Mouse (Mus musculus): ENCODE measurements around the gene Unc93a. TPM values are rescaled to one million over a fixed set of nuclear protein-coding genes. Genes with fewer than 3 reads are reported as not detected.
"Not testable (repeated sequence)": the region's sequence is repeated elsewhere in the genome, so short reads cannot be mapped to it uniquely, and the experiment has no call there.

The Unc93a gene
- polyA plus RNA-seq, 1 experiment: 15.8 TPM

DNA sequence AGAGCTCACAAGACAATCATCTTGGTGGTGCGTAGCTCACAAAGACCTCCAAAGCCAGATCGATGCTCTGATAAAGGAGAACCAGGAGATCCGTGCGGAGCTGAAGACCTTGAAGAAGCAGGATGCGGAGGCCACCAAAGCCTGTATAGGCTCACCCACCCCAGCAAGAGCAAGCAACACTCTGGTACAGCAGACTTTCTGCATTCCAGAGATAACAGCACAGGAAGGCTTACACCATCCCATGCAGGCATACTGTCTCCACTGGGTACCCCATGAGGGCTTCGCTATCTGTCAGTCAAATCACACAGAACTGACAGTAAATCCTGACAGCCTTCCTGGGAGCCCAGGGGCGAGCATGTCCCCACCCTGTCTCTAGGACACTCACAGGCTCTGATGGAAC, 68.7 kb downstream of the Unc93a start:
- 78% methylated on average over 7 of the region's 7 CpGs for WGBS
- H3K27ac ChIP-seq (ENCODE audit: insufficient read depth, low read depth, low read length); H3K4me3 ChIP-seq (ENCODE audit: low read depth, low read length); H3K36me3 ChIP-seq (ENCODE audit: control insufficient read depth, insufficient read depth, low read length); H3K4me1 ChIP-seq (ENCODE audit: control insufficient read depth, insufficient read depth, insufficient read length, low read length); H3K27me3 ChIP-seq (ENCODE audit: control insufficient read depth, insufficient read depth, low read length): not testable (repeated sequence)

DNA sequence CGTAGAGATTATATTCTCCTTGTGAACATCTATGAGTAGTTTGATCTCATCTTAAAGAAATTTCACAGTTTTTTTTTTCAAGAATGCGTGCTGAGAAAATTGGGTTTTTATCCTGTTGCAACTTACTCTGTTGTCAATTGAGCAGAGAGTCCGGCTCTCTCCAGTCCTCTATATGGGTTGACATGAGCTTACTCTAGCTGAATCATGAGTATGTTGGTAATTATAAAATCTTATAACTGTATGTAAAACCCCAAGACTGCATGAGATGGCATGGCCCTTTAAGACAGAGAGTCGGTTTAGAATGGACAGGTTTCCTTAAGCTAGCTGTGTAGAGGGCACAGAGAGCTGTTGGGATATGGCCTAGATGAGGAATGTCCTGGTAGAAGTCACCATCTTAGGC, 70.8 kb downstream of the Unc93a start, which contains the start of gene Tcp10b:
Tcp10b (plus strand) TSS at position 301 of the 400 bp plus-strand sequence.
- not testable (repeated sequence) for H3K36me3 ChIP-seq (ENCODE audit: control insufficient read depth, insufficient read depth, low read length); H3K27me3 ChIP-seq (ENCODE audit: control insufficient read depth, insufficient read depth, low read length); H3K27ac ChIP-seq (ENCODE audit: insufficient read depth, low read depth, low read length); H3K4me3 ChIP-seq (ENCODE audit: low read depth, low read length); H3K4me1 ChIP-seq (ENCODE audit: control insufficient read depth, insufficient read depth, insufficient read length, low read length)
- 86% methylated on average over 4 of the region's 4 CpGs for WGBS

Other genes starting within 250 kb of the Unc93a start
- gene Pnldc1, start 221.6 kb downstream of the Unc93a start, polyA plus RNA-seq (2012; rRNA removed): 0.24 and 0.41 TPM in 2 replicates
- gene Tcp1, start 216.1 kb downstream of the Unc93a start, polyA plus RNA-seq (2012; rRNA removed): 9.8 and 19.5 TPM in 2 replicates
- gene Mrpl18, start 215.5 kb downstream of the Unc93a start, polyA plus RNA-seq (2012; rRNA removed): 16.7 and 19.4 TPM in 2 replicates
- 0.38 TPM in 1 of 2 replicates, not detected in the other for gene Acat3, start 191.2 kb downstream of the Unc93a start, polyA plus RNA-seq (2012; rRNA removed)
- 5.3 and 7.9 TPM in 2 replicates for gene Acat2, start 171.1 kb downstream of the Unc93a start, polyA plus RNA-seq (2012; rRNA removed)
- gene Wtap, start 137.6 kb downstream of the Unc93a start, polyA plus RNA-seq (2012; rRNA removed): 4.5 and 11.0 TPM in 2 replicates
- gene Sod2, start 125.0 kb downstream of the Unc93a start, polyA plus RNA-seq (2012; rRNA removed): 511 and 521 TPM in 2 replicates
- gene Gpr31b, start 79.5 kb downstream of the Unc93a start, polyA plus RNA-seq (2012; rRNA removed): 0.76 and 1.1 TPM in 2 replicates
- not detected in 2 replicates for gene Tcp10b, start 70.7 kb downstream of the Unc93a start, polyA plus RNA-seq (2012; rRNA removed)
- not detected in 2 replicates for gene Smok2a, start 89.4 kb upstream of the Unc93a start, polyA plus RNA-seq (2012; rRNA removed)
- not detected in 2 replicates for gene Smok2b, start 98.4 kb upstream of the Unc93a start, polyA plus RNA-seq (2012; rRNA removed)
- gene Tcp10c, start 222.8 kb upstream of the Unc93a start, polyA plus RNA-seq (2012; rRNA removed): not detected in 2 replicates